Mouse (Mus musculus) MEL (cell line): Measurements from ENCODE around the gene Rpn2. TPM values are rescaled to one million over a fixed set of nuclear protein-coding genes. Genes with fewer than 3 reads are reported as not detected.

Experiments
- DNase-seq: peaks from one replicate; pipeline ENCODE4 v3.0.0; 2011; ENCODE audit warnings: low read depth, low spot score
- H3K27ac ChIP-seq: 2 replicates; pipeline ENCODE4 v1.5.1; 2012; ENCODE audit warnings: low read depth, mild to moderate bottlenecking, control low read depth, low read length, moderate library complexity; ENCODE audit not compliant: control insufficient read depth
- H3K27me3 ChIP-seq, 2 experiments: fragments of 150-350 bp in 1 of 2; sonication (generic) in 1 of 2; 2 replicates each; pipeline ENCODE4 v1.6.1; 2012; ENCODE audit warnings: low read length in 2 of 2, mild to moderate bottlenecking in 2 of 2, improper control_type of control experiment in 1 of 2, moderate library complexity in 1 of 2; ENCODE audit not compliant: insufficient read depth in 2 of 2, control insufficient read depth in 1 of 2
- H3K36me3 ChIP-seq, 2 experiments: 2 replicates each; pipeline ENCODE4 v1.6.1; 2012 to 2014; ENCODE audit warnings: low read length in 2 of 2, improper control_type of control experiment in 1 of 2, inconsistent platforms in 1 of 2, mild to moderate bottlenecking in 1 of 2; ENCODE audit not compliant: insufficient read depth in 2 of 2, control insufficient read depth in 1 of 2
- H3K4me1 ChIP-seq, 2 experiments: fragments of 150-350 bp in 1 of 2; sonication (generic) in 1 of 2; 2 replicates each; pipeline ENCODE4 v1.6.1; 2012; ENCODE audit warnings: low read length in 2 of 2, improper control_type of control experiment in 1 of 2, mild to moderate bottlenecking in 1 of 2; ENCODE audit not compliant: insufficient read depth in 2 of 2, control insufficient read depth in 1 of 2
- H3K4me3 ChIP-seq, 2 experiments: fragments of 150-350 bp in 1 of 2; sonication (generic) in 1 of 2; 2 replicates each; pipeline ENCODE4 v1.5.1; 2012; ENCODE audit warnings: low read depth in 2 of 2, low read length in 2 of 2, mild to moderate bottlenecking in 2 of 2, moderate library complexity in 2 of 2, control low read depth in 1 of 2, improper control_type of control experiment in 1 of 2; ENCODE audit not compliant: control insufficient read depth in 1 of 2, insufficient read depth in 1 of 2
- H3K79me2 ChIP-seq: 2 replicates; pipeline ENCODE4 v1.6.1; 2012; ENCODE audit warnings: mild to moderate bottlenecking, low read length, moderate library complexity; ENCODE audit not compliant: control insufficient read depth, poor library complexity, insufficient read depth
- H3K9ac ChIP-seq: 2 replicates; pipeline ENCODE4 v1.6.1; 2012; ENCODE audit warnings: low read depth, mild to moderate bottlenecking, control low read depth, low read length, moderate library complexity; ENCODE audit not compliant: control insufficient read depth, poor library complexity, severe bottlenecking
- H3K9me3 ChIP-seq: fragments of 150-350 bp; sonication (generic); replicated peaks from 2 replicates; pipeline ENCODE4 v1.6.1; 2012; ENCODE audit warnings: mild to moderate bottlenecking, low read length, improper control_type of control experiment, moderate library complexity; ENCODE audit not compliant: insufficient read depth
- CTCF ChIP-seq, 3 experiments: IDR thresholded peaks in 2 of 3; conservative IDR thresholded peaks in 1 of 3; 2 replicates each; pipeline ENCODE4 v1.5.1; 2011 to 2012; ENCODE audit warnings: low read length in 3 of 3, low read depth in 2 of 3, mild to moderate bottlenecking in 2 of 3, improper control_type of control experiment in 1 of 3, inconsistent platforms in 1 of 3, mixed read lengths in 1 of 3, moderate library complexity in 1 of 3; ENCODE audit not compliant: control insufficient read depth in 1 of 3, insufficient read depth in 1 of 3, poor library complexity in 1 of 3, severe bottlenecking in 1 of 3
- E2F4 ChIP-seq: IDR thresholded peaks from 2 replicates; pipeline ENCODE4 v1.6.1; 2011; ENCODE audit warnings: low read depth, low read length, improper control_type of control experiment, borderline replicate concordance
- ELF1 ChIP-seq: IDR thresholded peaks from 2 replicates; pipeline ENCODE4 v1.6.1; 2014; ENCODE audit warnings: low read depth, mild to moderate bottlenecking, inconsistent platforms, low read length, improper control_type of control experiment, moderate library complexity
- EP300 ChIP-seq, 2 experiments: IDR thresholded peaks; 2 replicates each; pipeline ENCODE4 v1.6.1; 2011; ENCODE audit warnings: improper control_type of control experiment in 2 of 2, low read length in 2 of 2, low read depth in 1 of 2, mild to moderate bottlenecking in 1 of 2
- ETS1 ChIP-seq: IDR thresholded peaks from 2 replicates; pipeline ENCODE4 v1.6.1; 2012; ENCODE audit warnings: low read depth, mild to moderate bottlenecking, inconsistent platforms, low read length, improper control_type of control experiment, moderate library complexity
- GATA1 ChIP-seq: IDR thresholded peaks from 2 replicates; pipeline ENCODE4 v1.6.1; 2011; ENCODE audit warnings: low read depth, low read length, improper control_type of control experiment
- HCFC1 ChIP-seq: IDR thresholded peaks from 2 replicates; pipeline ENCODE4 v1.6.1; 2012; ENCODE audit warnings: low read depth, mild to moderate bottlenecking, inconsistent platforms, low read length, improper control_type of control experiment, moderate library complexity
- KAT2A ChIP-seq: conservative IDR thresholded peaks from 2 replicates; pipeline ENCODE4 v1.6.1; 2012; ENCODE audit warnings: low read depth, low read length, improper control_type of control experiment, inconsistent platforms
- MAFK ChIP-seq: IDR thresholded peaks from 2 replicates; pipeline ENCODE4 v1.6.1; 2011; ENCODE audit warnings: low read depth, mild to moderate bottlenecking, low read length, improper control_type of control experiment, borderline replicate concordance
- MAX ChIP-seq: IDR thresholded peaks from 2 replicates; pipeline ENCODE4 v1.6.1; 2011; ENCODE audit warnings: low read length, improper control_type of control experiment
- MEF2A ChIP-seq: IDR thresholded peaks from 2 replicates; pipeline ENCODE4 v1.6.1; 2014; ENCODE audit warnings: low read depth, mild to moderate bottlenecking, inconsistent platforms, low read length, improper control_type of control experiment; ENCODE audit not compliant: poor library complexity, insufficient replicate concordance, severe bottlenecking; ENCODE audit errors: extremely low read depth
- MXI1 ChIP-seq: IDR thresholded peaks from 2 replicates; pipeline ENCODE4 v1.6.1; 2011; ENCODE audit warnings: mild to moderate bottlenecking, low read depth, low read length, improper control_type of control experiment
- MYB ChIP-seq: IDR thresholded peaks from 2 replicates; pipeline ENCODE4 v1.6.1; 2011; ENCODE audit warnings: mild to moderate bottlenecking, low read depth, low read length, improper control_type of control experiment
- NELFE ChIP-seq: IDR thresholded peaks from 2 replicates; pipeline ENCODE4 v1.6.1; 2011; ENCODE audit warnings: low read depth, low read length, improper control_type of control experiment
- NRF1 ChIP-seq: IDR thresholded peaks from 2 replicates; pipeline ENCODE4 v1.6.1; 2014; ENCODE audit warnings: low read depth, mild to moderate bottlenecking, inconsistent platforms, low read length, improper control_type of control experiment, moderate library complexity; ENCODE audit not compliant: poor library complexity, insufficient read depth, severe bottlenecking
- POLR2AphosphoS2 ChIP-seq: IDR thresholded peaks from 2 replicates; pipeline ENCODE4 v1.6.1; 2011; ENCODE audit warnings: low read length, improper control_type of control experiment
- POLR2AphosphoS5 ChIP-seq: IDR thresholded peaks from 2 replicates; pipeline ENCODE4 v1.6.1; 2012; ENCODE audit warnings: low read depth, borderline replicate concordance, mild to moderate bottlenecking, inconsistent platforms, low read length, moderate library complexity, mixed read lengths
- RAD21 ChIP-seq: IDR thresholded peaks from 2 replicates; pipeline ENCODE4 v1.6.1; 2011; ENCODE audit warnings: mild to moderate bottlenecking, low read depth, low read length, improper control_type of control experiment
- RCOR1 ChIP-seq: IDR thresholded peaks from 2 replicates; pipeline ENCODE4 v1.6.1; 2012; ENCODE audit warnings: low read depth, mild to moderate bottlenecking, inconsistent platforms, low read length, improper control_type of control experiment
- SIN3A ChIP-seq: IDR thresholded peaks from 2 replicates; pipeline ENCODE4 v1.6.1; 2012; ENCODE audit warnings: low read length, improper control_type of control experiment, inconsistent platforms
- TAL1 ChIP-seq: IDR thresholded peaks from 2 replicates; pipeline ENCODE4 v1.6.1; 2012; ENCODE audit warnings: mild to moderate bottlenecking, inconsistent platforms, low read length, moderate library complexity, mixed read lengths
- UBTF ChIP-seq: IDR thresholded peaks from 2 replicates; pipeline ENCODE4 v1.6.1; 2012; ENCODE audit warnings: low read depth, mild to moderate bottlenecking, inconsistent platforms, low read length, improper control_type of control experiment, moderate library complexity, borderline replicate concordance; ENCODE audit not compliant: insufficient read depth
- USF2 ChIP-seq, 2 experiments: IDR thresholded peaks; 2 replicates each; pipeline ENCODE4 v1.6.1; 2011 to 2012; ENCODE audit warnings: improper control_type of control experiment in 2 of 2, low read length in 2 of 2, borderline replicate concordance in 1 of 2, inconsistent platforms in 1 of 2, low read depth in 1 of 2, mild to moderate bottlenecking in 1 of 2; ENCODE audit not compliant: insufficient read depth in 1 of 2
- ZC3H11A ChIP-seq: IDR thresholded peaks from 2 replicates; pipeline ENCODE4 v1.6.1; 2012; ENCODE audit warnings: low read depth, mild to moderate bottlenecking, inconsistent platforms, low read length, improper control_type of control experiment
- ZKSCAN1 ChIP-seq: IDR thresholded peaks from 2 replicates; pipeline ENCODE4 v1.6.1; 2012; ENCODE audit warnings: low read depth, mild to moderate bottlenecking, inconsistent platforms, low read length, improper control_type of control experiment, moderate library complexity
- ZMIZ1 ChIP-seq: IDR thresholded peaks from 2 replicates; pipeline ENCODE4 v1.6.1; 2012; ENCODE audit warnings: low read depth, mild to moderate bottlenecking, inconsistent platforms, low read length, improper control_type of control experiment, moderate library complexity
- polyA plus RNA-seq, 2 experiments: library from polyadenylated mRNA; stranded (reverse) in 1 of 2; unstranded in 1 of 2; fragments of >175 nt in 1 of 2; fragments of >200 nt in 1 of 2; gene quantifications; 2 replicates each; pipeline versions ENCODE4 v1.2.1 to v1.2.4; 2012; ENCODE audit warnings: low replicate concordance in 2 of 2, low read depth in 1 of 2; ENCODE audit not compliant: insufficient read length in 2 of 2, insufficient read depth in 1 of 2, missing spikeins in 1 of 2
- total RNA-seq: library from RNA; depleted of rRNA; stranded (reverse); fragments of 300-350 nt; gene quantifications from 2 replicates; pipeline ENCODE4 v1.2.3, GENCODE M21; 2012

Rpn2 gene
- total and polyA plus RNA-seq, 3 experiments = 284 to 316 (median 310) TPM

DNA sequence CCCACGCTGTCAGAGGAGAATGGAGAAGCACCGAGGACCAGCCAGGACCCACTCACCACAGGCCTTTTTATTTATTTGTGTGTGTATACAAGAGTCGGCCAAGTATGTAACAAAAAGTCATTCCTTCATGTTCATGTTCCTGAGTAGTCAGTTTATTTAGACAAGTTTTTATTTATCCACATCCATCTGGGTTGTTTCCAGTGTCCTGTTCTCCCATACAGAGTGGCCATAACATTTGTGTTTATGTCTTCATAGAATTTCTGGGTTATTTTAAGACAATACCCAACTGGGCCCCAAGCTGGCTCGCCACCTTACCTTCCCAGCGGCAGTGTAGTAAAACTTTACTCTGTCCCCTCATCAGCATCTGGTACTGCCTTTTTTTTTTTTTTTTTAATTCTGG is 16.9 kb upstream of the Rpn2 start:
- Histone ChIP-seq H3K4me3 (no peak overlapping the region), H3K79me2 (no peaks in the 10 kb centered on the region)
- TF ChIP-seq SIN3A = no peak
- no peak for TF ChIP-seq POLR2AphosphoS2
- no peak for TF ChIP-seq MEF2A
- TF ChIP-seq TAL1 = no peak
- TF ChIP-seq CTCF (IDR thresholded peaks at IDR 0.05 in 2 of 3, conservative IDR thresholded peaks at IDR 0.05 in 1 of 3; ENCODE audit: control insufficient read depth in 1 of 3, insufficient read depth in 1 of 3, low read depth in 2 of 3, low read length in 3 of 3, poor library complexity in 1 of 3, severe bottlenecking in 1 of 3) = no peak
- TF ChIP-seq RCOR1 = no peak
- no peak for TF ChIP-seq ETS1
- no peak for TF ChIP-seq UBTF
- no peak for TF ChIP-seq RAD21
- no peak for TF ChIP-seq MYB
- no peak for TF ChIP-seq POLR2AphosphoS5
- TF ChIP-seq, all 39 proteins: peak for 0
- Histone ChIP-seq H3K27ac (no peak overlapping the region), H3K9ac (no peak overlapping the region), H3K27me3 (peaks cover 2 to 5% of the 10 kb centered on the region in 2 experiments), H3K4me1 (peaks cover 0 to 5% of the 10 kb centered on the region in 2 experiments; a peak in 1 of 4 replicates), H3K9me3 (no peaks in the 10 kb centered on the region), H3K36me3 (no peaks in the 10 kb centered on the region)
- DNase-seq = no peak

DNA sequence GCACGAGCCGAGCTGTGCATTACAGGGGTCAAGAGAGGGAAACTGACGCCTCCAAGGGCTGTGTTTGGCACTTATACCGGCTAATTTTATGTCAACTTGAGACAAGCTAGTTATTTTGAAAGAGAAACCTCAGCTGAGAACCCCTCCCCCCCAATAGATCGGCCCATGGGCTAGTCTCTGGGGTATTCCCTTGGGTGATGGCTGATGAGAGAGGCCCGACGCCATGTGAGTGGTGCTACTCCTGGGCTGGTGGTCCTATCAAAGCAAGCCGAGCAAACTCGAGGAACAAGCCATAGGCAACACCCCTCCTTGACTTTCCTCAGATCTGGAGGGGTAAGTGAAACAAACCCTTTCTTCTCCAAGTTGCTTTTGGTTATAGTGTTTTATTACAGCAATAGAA is 16.3 kb upstream of the Rpn2 start:
- Histone ChIP-seq H3K4me3 (no peak overlapping the region), H3K27me3 (peaks cover 2 to 5% of the 10 kb centered on the region in 2 experiments), H3K27ac (no peak overlapping the region)
- TF ChIP-seq ELF1 = no peak
- no peak for TF ChIP-seq MXI1
- no peak for TF ChIP-seq HCFC1
- TF ChIP-seq NELFE = no peak
- no peak for TF ChIP-seq USF2 (IDR thresholded peaks at IDR 0.05; ENCODE audit: borderline replicate concordance in 1 of 2, insufficient read depth in 1 of 2, low read depth in 1 of 2, low read length in 2 of 2)
- TF ChIP-seq E2F4 = no peak
- TF ChIP-seq UBTF = no peak
- no peak for TF ChIP-seq ZC3H11A
- TF ChIP-seq ZMIZ1 = no peak
- no peak for TF ChIP-seq EP300 (IDR thresholded peaks at IDR 0.05; ENCODE audit: low read depth in 1 of 2, low read length in 2 of 2)
- TF ChIP-seq POLR2AphosphoS5 = no peak
- no peak for TF ChIP-seq SIN3A
- no peak for TF ChIP-seq CTCF (IDR thresholded peaks at IDR 0.05 in 2 of 3, conservative IDR thresholded peaks at IDR 0.05 in 1 of 3; ENCODE audit: control insufficient read depth in 1 of 3, insufficient read depth in 1 of 3, low read depth in 2 of 3, low read length in 3 of 3, poor library complexity in 1 of 3, severe bottlenecking in 1 of 3)
- no peak for TF ChIP-seq KAT2A
- TF ChIP-seq GATA1 = no peak
- no peak for TF ChIP-seq ZKSCAN1
- no peak for TF ChIP-seq MAX
- TF ChIP-seq MAFK = no peak
- TF ChIP-seq NRF1 = no peak
- no peak for TF ChIP-seq POLR2AphosphoS2
- TF ChIP-seq, all 39 proteins: peak for 0
- no peaks in the 10 kb centered on the region for H3K9me3 ChIP-seq
- no peak overlapping the region for H3K9ac ChIP-seq
- no peaks in the 10 kb centered on the region for H3K79me2 ChIP-seq
- H3K4me1 ChIP-seq = peaks cover 0 to 5% of the 10 kb centered on the region in 2 experiments; a peak in 1 of 4 replicates
- H3K36me3 ChIP-seq = no peaks in the 10 kb centered on the region
- DNase-seq = no peak
